Mouse (Mus musculus) Patski (cell line): ENCODE data around the gene Olfr871. TPM values are rescaled to one million over a fixed set of nuclear protein-coding genes. Genes with fewer than 3 reads are reported as not detected.
"Not testable (repeated sequence)": the region's sequence is repeated elsewhere in the genome, so short reads cannot be mapped to it uniquely, and the experiment has no call there.

Experiments used
- ATAC-seq: fragments of 100-300 bp; one replicate; pipeline ENCODE4 v1.8.0; 2021
- CTCF ChIA-PET: fragments of 350-600 bp; sonication (Branson Sonifier 250); formaldehyde crosslinking; loops from one replicate; lab custom pipeline; 2022; ENCODE audit warnings: inconsistent platforms; lab: Charles Lee
- POLR2A ChIA-PET: fragments of 350-600 bp; sonication (Branson Sonifier 250); formaldehyde crosslinking; loops from one replicate; lab custom pipeline; 2022; ENCODE audit warnings: antibody characterized with exemption, inconsistent platforms; lab: Charles Lee
- DNase-seq: peaks from one replicate; pipeline ENCODE4 v3.0.0-alpha.2; 2011; ENCODE audit warnings: low read depth, low spot score
- H3K27me3 ChIP-seq: fragments of 371-371 bp; one replicate; pipeline ENCODE4 v1.5.1; 2021
- CTCF ChIP-seq: fragments of 100-300 bp; IDR thresholded peaks from one replicate; pipeline ENCODE4 v1.5.1; 2021
- in situ Hi-C: fragments of 300-500 bp; cut with MboI; formaldehyde crosslinking; loops from 3 replicates; pipeline ENCODE4 v1.11.1; 2018; ENCODE audit warnings: low pct_unique_long_range_greater_than_20kb, mixed read lengths
- polyA plus RNA-seq: library from polyadenylated mRNA; unstranded; gene quantifications from one replicate; pipeline ENCODE4 v1.2.3, GENCODE M21; 2021

Gene Olfr871
- not detected for polyA plus RNA-seq

- ATAC-seq (no peak), DNase-seq (no peak)
- POLR2A ChIA-PET, result no interaction called here
- CTCF ChIA-PET, result no interaction called here
- no peak for TF ChIP-seq CTCF
- H3K27me3 ChIP-seq, result no peaks in the 10 kb centered on the region
- in situ Hi-C loops, result no loop called here
These were observed at the start of gene Olfr871 for GRCm38 (mm10) chr9:20211907-20212306. Olfr871 (plus strand) TSS chr9:20212207.

- TF ChIP-seq CTCF, result no peak
- no peaks in the 10 kb centered on the region for H3K27me3 ChIP-seq
- DNase-seq (no peak), ATAC-seq (no peak)
- CTCF ChIA-PET, result no interaction called here
- POLR2A ChIA-PET, result no interaction called here
- in situ Hi-C loops, result no loop called here
These were observed 38.0 kb upstream of the Olfr871 start, which contains the start of gene Olfr870 for GRCm38 (mm10) chr9:20173957-20174356. Olfr870 (minus strand) TSS chr9:20174057.

- CTCF ChIA-PET, result no interaction called here
- no peak for DNase-seq
- in situ Hi-C loops, result no loop called here
- TF ChIP-seq CTCF, result no peak
- no peak for ATAC-seq
- POLR2A ChIA-PET, result no interaction called here
- no peaks in the 10 kb centered on the region for H3K27me3 ChIP-seq
These were observed 32.5 kb upstream of the Olfr871 start for GRCm38 (mm10) chr9:20179463-20179862.

GRCm38 (mm10) chr9:20202131-20202530 is 9.9 kb upstream of the Olfr871 start:
- in situ Hi-C loops, result no loop called here
- POLR2A ChIA-PET, result no interaction called here
- H3K27me3 ChIP-seq, result no peaks in the 10 kb centered on the region
- ATAC-seq (no peak), DNase-seq (no peak)
- TF ChIP-seq CTCF, result no peak
- CTCF ChIA-PET, result no interaction called here

GRCm38 (mm10) chr9:20203413-20203984 is 8.5 kb upstream of the Olfr871 start:
- DNase-seq, H3K27me3 ChIP-seq, ATAC-seq, CTCF ChIA-PET, in situ Hi-C loops, POLR2A ChIA-PET: not testable (repeated sequence)

- no peak for ATAC-seq
- ChIA-PET CTCF (no interaction called here), POLR2A (no interaction called here)
These were observed 1.2 kb upstream of the Olfr871 start for GRCm38 (mm10) chr9:20210812-20211211.

GRCm38 (mm10) chr9:20211477-20211876 is 530 bp upstream of the Olfr871 start:
- POLR2A ChIA-PET, result no interaction called here
- H3K27me3 ChIP-seq, result no peaks in the 10 kb centered on the region
- in situ Hi-C loops, result no loop called here
- ATAC-seq (no peak), DNase-seq (no peak)
- CTCF ChIA-PET, result no interaction called here
- TF ChIP-seq CTCF, result no peak

More at GRCm38 (mm10) chr9:20210812-20211211, 1.2 kb upstream of the Olfr871 start:
- DNase-seq, result no peak
- H3K27me3 ChIP-seq, result no peaks in the 10 kb centered on the region
- in situ Hi-C loops, result no loop called here
- no peak for TF ChIP-seq CTCF

GRCm38 (mm10) chr9:20236819-20237218 is 24.8 kb downstream of the Olfr871 start, which contains the start of gene Olfr872:
Olfr872 (plus strand) TSS chr9:20237119.
- ATAC-seq (no peak), DNase-seq (no peak)
- peaks cover 3% of the 10 kb centered on the region for H3K27me3 ChIP-seq
- no peak for TF ChIP-seq CTCF
- in situ Hi-C loops, result no loop called here
- ChIA-PET CTCF (no interaction called here), POLR2A (interaction anchor here (0.7 kb wide), 1 partner anchor 615 kb away, joined by 3 read pairs; the partner anchor contains the start of gene Zfp317)

GRCm38 (mm10) chr9:20237378-20237777 is 25.4 kb downstream of the Olfr871 start:
- in situ Hi-C loops, result no loop called here
- no peak for ATAC-seq
- POLR2A ChIA-PET, result no interaction called here

More at GRCm38 (mm10) chr9:20237378-20237777, 25.4 kb downstream of the Olfr871 start:
- DNase-seq, result no peak
- H3K27me3 ChIP-seq, result peaks cover 3% of the 10 kb centered on the region
- TF ChIP-seq CTCF, result no peak
- CTCF ChIA-PET, result no interaction called here

Other genes with a start within 250 kb of the Olfr871 start
- not detected for gene Olfr866, start 184.2 kb upstream of the Olfr871 start, polyA plus RNA-seq
- not detected for gene Olfr867, start 154.6 kb upstream of the Olfr871 start, polyA plus RNA-seq
- not detected for gene Olfr868, start 113.6 kb upstream of the Olfr871 start, polyA plus RNA-seq
- not detected for gene Olfr869, start 83.2 kb upstream of the Olfr871 start, polyA plus RNA-seq
- not detected for gene Olfr870, start 38.1 kb upstream of the Olfr871 start, polyA plus RNA-seq
- not detected for gene Olfr872, start 24.9 kb downstream of the Olfr871 start, polyA plus RNA-seq
- gene Olfr39, start 70.1 kb downstream of the Olfr871 start, polyA plus RNA-seq, result not detected
- gene Olfr873, start 86.3 kb downstream of the Olfr871 start, polyA plus RNA-seq, result not detected
- not detected for gene Olfr18, start 123.9 kb downstream of the Olfr871 start, polyA plus RNA-seq
- gene Zfp560, start 173.0 kb downstream of the Olfr871 start, polyA plus RNA-seq, result 16.5 TPM
- gene Zfp26, start 248.0 kb downstream of the Olfr871 start, polyA plus RNA-seq, result 15.6 TPM